Mouse (Mus musculus) ES-E14 (cell line): Measurements from ENCODE around the gene Wif1.

ENCODE experiments used
- HCFC1 ChIP-seq: IDR thresholded peaks from 2 replicates; pipeline ENCODE4 v1.6.1; 2012; ENCODE audit warnings: low read length, inconsistent platforms, borderline replicate concordance; ENCODE audit not compliant: insufficient read depth
- ZC3H11A ChIP-seq: IDR thresholded peaks from 2 replicates; pipeline ENCODE4 v1.6.1; 2012; ENCODE audit warnings: low read depth, mild to moderate bottlenecking, inconsistent platforms, low read length, borderline replicate concordance

DNA sequence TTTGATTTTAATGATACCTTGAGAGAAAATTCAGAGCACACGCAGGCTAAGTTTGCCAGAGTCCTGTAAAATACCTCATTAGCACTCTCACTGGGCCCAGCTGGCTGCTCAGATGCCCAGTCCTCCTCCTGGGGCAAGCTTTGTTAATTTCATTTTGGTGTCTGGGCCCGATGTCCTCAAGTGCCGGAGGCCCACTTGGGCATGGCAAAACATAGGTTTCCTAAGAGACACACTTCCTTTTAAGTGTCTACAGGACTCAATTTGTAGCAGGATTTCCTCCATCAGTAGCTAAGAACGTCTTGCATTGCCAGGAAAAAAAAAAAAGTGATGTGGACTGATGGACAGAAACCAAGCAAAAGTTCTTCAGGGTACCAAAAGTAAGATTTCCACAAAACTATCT is 82.9 kb downstream of the Wif1 start:
- TF ChIP-seq HCFC1 (no peak), ZC3H11A (no peak)
